Comparison of ENCODE assay signal across 20 mouse cellular contexts in genomic region chr6:32252168-32252567, GRCm38 (mm10).
DNase-seq lines count a peak whose midpoint lies in the region; ATAC-seq and TF ChIP-seq lines count a peak whose summit lies in the region.
"Had no signal": no experiment of that assay in that cellular context is flagged by ENCODE, and none has a peak within 500 bp of the region (broad histone marks: within the 10 kb centered on the region; RNA-seq: fewer than 3 reads in every experiment).

No protein-coding gene starts in this region.

- WGBS in hindbrain, postnatal 0 days, result 41% methylated on average over 7 of the region's 7 CpGs
- WGBS in hindbrain, embryonic 10.5 days, result 88% methylated on average over 7 of the region's 7 CpGs
- WGBS in forebrain, embryonic 14.5 days, result 28% methylated on average over 7 of the region's 7 CpGs
- 33% methylated on average over 7 of the region's 7 CpGs for WGBS in forebrain, postnatal 0 days

- TF ChIP-seq CTCF in hindbrain, postnatal 0 days (IDR thresholded peaks at IDR 0.05; ENCODE audit: low read depth), result no peak
- no peak for TF ChIP-seq CTCF in forebrain, postnatal 0 days (IDR thresholded peaks at IDR 0.05; ENCODE audit: low read depth)

- H3K36me3 ChIP-seq in hindbrain, postnatal 0 days (ENCODE audit: insufficient read depth, low read length), result no peaks in the 10 kb centered on the region
- H3K36me3 ChIP-seq in hindbrain, embryonic 10.5 days, result no peaks in the 10 kb centered on the region
- no peaks in the 10 kb centered on the region for H3K36me3 ChIP-seq in forebrain, embryonic 14.5 days (ENCODE audit: control insufficient read depth, insufficient read depth, low read length)
- no peaks in the 10 kb centered on the region for H3K36me3 ChIP-seq in forebrain, postnatal 0 days (ENCODE audit: insufficient read depth)
- H3K36me3 ChIP-seq: liver, embryonic 12.5 days had no signal

- H3K9ac ChIP-seq in hindbrain, postnatal 0 days (replicated peaks; ENCODE audit: low read length), result no peak overlapping the region
- H3K9ac ChIP-seq in forebrain, embryonic 14.5 days (ENCODE audit: low read length), result no peak overlapping the region
- H3K9ac ChIP-seq in forebrain, postnatal 0 days, result no peak overlapping the region
- H3K9ac ChIP-seq: liver, embryonic 12.5 days had no signal

- no peaks in the 10 kb centered on the region for H3K9me3 ChIP-seq in hindbrain, postnatal 0 days (ENCODE audit: low read length)
- H3K9me3 ChIP-seq in hindbrain, embryonic 10.5 days, result no peaks in the 10 kb centered on the region
- H3K9me3 ChIP-seq in forebrain, embryonic 14.5 days (replicated peaks; ENCODE audit: control insufficient read depth, low read length), result no peaks in the 10 kb centered on the region
- H3K9me3 ChIP-seq in forebrain, postnatal 0 days (ENCODE audit: low read length), result no peaks in the 10 kb centered on the region
- H3K9me3 ChIP-seq: liver, embryonic 12.5 days had no signal

- intact Hi-C loops in heart, postnatal 10 days (cut with DNase I), result no loop called here

- ATAC-seq in hindbrain, postnatal 0 days, result 0 out of 2 replicates have a peak, but pooled peaks have one; percentile 51
- peak; percentile 92 for ATAC-seq in forebrain, embryonic 14.5 days
- ATAC-seq in forebrain, postnatal 0 days, result peak; percentile 50; the same call in 1 of the 2 replicates
- ATAC-seq in megakaryocyte, adult 5-6 weeks (ENCODE audit: poor library complexity, severe bottlenecking), result no peak
- ATAC-seq: inflammation-experienced regulatory T-cells, adult 6 months; liver, embryonic 12.5 days had no signal

- no peaks in the 10 kb centered on the region for H3K27me3 ChIP-seq in hindbrain, postnatal 0 days (ENCODE audit: insufficient read depth, low read length)
- H3K27me3 ChIP-seq in hindbrain, embryonic 10.5 days (ENCODE audit: insufficient read depth, poor library complexity, severe bottlenecking), result no peaks in the 10 kb centered on the region
- no peaks in the 10 kb centered on the region for H3K27me3 ChIP-seq in forebrain, embryonic 14.5 days (replicated peaks; ENCODE audit: control insufficient read depth, insufficient read depth, low read length)
- H3K27me3 ChIP-seq in forebrain, postnatal 0 days (ENCODE audit: insufficient read depth, low read length), result no peaks in the 10 kb centered on the region
- H3K27me3 ChIP-seq: liver, embryonic 12.5 days had no signal

- H3K4me3 ChIP-seq in hindbrain, postnatal 0 days (ENCODE audit: low read length), result no peak overlapping the region
- no peak overlapping the region for H3K4me3 ChIP-seq in hindbrain, embryonic 10.5 days
- H3K4me3 ChIP-seq in forebrain, embryonic 14.5 days (ENCODE audit: low read depth, low read length), result no peak overlapping the region
- H3K4me3 ChIP-seq in forebrain, postnatal 0 days (ENCODE audit: low read depth, low read length), result no peak overlapping the region
- H3K4me3 ChIP-seq: liver, embryonic 12.5 days; myocyte had no signal

- peak; percentile 61 for DNase-seq in hindbrain, postnatal 0 days (ENCODE audit: low spot score)
- no peak for DNase-seq in hindbrain, embryonic 10.5 days (ENCODE audit: low spot score)
- peak; percentile 90 for DNase-seq in forebrain, embryonic 14.5 days (ENCODE audit: low spot score)
- DNase-seq in forebrain, postnatal 0 days, result peak; percentile 53
- DNase-seq in retina, embryonic 14.5 days (ENCODE audit: low spot score), result peak; percentile 54
- no peak for DNase-seq in heart, postnatal 10 days
- DNase-seq: adrenal gland, adult 2 months; cerebellum, postnatal 25 days; embryo, embryonic 11 days; heart, postnatal 14 days; kidney, adult 8-10 months; kidney, postnatal 25 days; lung, adult 2 months; right cerebral cortex, adult 18-20 months had no signal

- no peak overlapping the region for H3K27ac ChIP-seq in hindbrain, postnatal 0 days
- no peak overlapping the region for H3K27ac ChIP-seq in hindbrain, embryonic 10.5 days
- H3K27ac ChIP-seq in forebrain, embryonic 14.5 days (ENCODE audit: low read depth, low read length), result no peak overlapping the region
- 0 out of 2 replicates have a peak overlapping the region, but pooled peaks have one; percentile 6 for H3K27ac ChIP-seq in forebrain, postnatal 0 days (ENCODE audit: low read depth, low read length)
- H3K27ac ChIP-seq: liver, embryonic 12.5 days; stomach, postnatal 0 days had no signal

- no peaks in the 10 kb centered on the region for H3K4me1 ChIP-seq in hindbrain, postnatal 0 days (ENCODE audit: insufficient read depth, low read length)
- no peaks in the 10 kb centered on the region for H3K4me1 ChIP-seq in hindbrain, embryonic 10.5 days (replicated peaks)
- H3K4me1 ChIP-seq in forebrain, embryonic 14.5 days (ENCODE audit: control insufficient read depth, insufficient read depth, low read length), result peaks cover 16% of the 10 kb centered on the region
- H3K4me1 ChIP-seq in forebrain, postnatal 0 days (ENCODE audit: insufficient read depth), result peaks cover 10% of the 10 kb centered on the region; the same call in 1 of the 2 replicates
- H3K4me1 ChIP-seq: liver, embryonic 12.5 days had no signal

- no peak overlapping the region for H3K4me2 ChIP-seq in hindbrain, postnatal 0 days (ENCODE audit: low read depth, low read length)
- no peak overlapping the region for H3K4me2 ChIP-seq in forebrain, embryonic 14.5 days (ENCODE audit: low read length)
- no peak overlapping the region for H3K4me2 ChIP-seq in forebrain, postnatal 0 days (ENCODE audit: low read depth)
- H3K4me2 ChIP-seq: heart, embryonic 11.5 days; liver, embryonic 12.5 days had no signal

Comparison
In these comparisons a context has a peak if more than half of its experiments do, and no peak if none do; other contexts are left out.
1. DNase-seq: peak in hindbrain, postnatal 0 days (single experiment), forebrain, embryonic 14.5 days (single experiment), forebrain, postnatal 0 days (single experiment) and retina, embryonic 14.5 days (single experiment); none in hindbrain, embryonic 10.5 days (single experiment) and heart, postnatal 10 days (0 of 2).